Mouse (Mus musculus) heart, embryonic 12.5 days (tissue): ENCODE results near the gene Slc35e1. TPM values are rescaled to one million over a fixed set of nuclear protein-coding genes. Genes with fewer than 3 reads are reported as not detected.

Experiments
- ATAC-seq: fragments of 200-750 bp; cut with Nextera tagmentation; 2 replicates; pipeline ENCODE4 v1.8.0; 2017; ENCODE audit warnings: moderate TSS enrichment, moderate library complexity; ENCODE audit not compliant: insufficient number of reproducible peaks, low FRiP score
- H3K27ac ChIP-seq: fragments of 300-500 bp; sonication (generic); 2 replicates; pipeline ENCODE4 v1.5.1; 2016; ENCODE audit warnings: mild to moderate bottlenecking, moderate library complexity; ENCODE audit not compliant: poor library complexity, severe bottlenecking
- H3K27me3 ChIP-seq: fragments of 300-500 bp; sonication (generic); replicated peaks from 2 replicates; pipeline ENCODE4 v1.6.1; 2016; ENCODE audit warnings: mild to moderate bottlenecking, moderate library complexity
- H3K36me3 ChIP-seq: fragments of 300-500 bp; sonication (generic); 2 replicates; pipeline ENCODE4 v1.6.1; 2016; ENCODE audit warnings: mild to moderate bottlenecking, moderate library complexity
- H3K4me1 ChIP-seq: fragments of 300-500 bp; sonication (generic); replicated peaks from 2 replicates; pipeline ENCODE4 v1.6.1; 2016; ENCODE audit warnings: mild to moderate bottlenecking
- H3K4me2 ChIP-seq: fragments of 300-500 bp; sonication (generic); 2 replicates; pipeline ENCODE4 v1.6.1; 2016; ENCODE audit warnings: mild to moderate bottlenecking, moderate library complexity
- H3K4me3 ChIP-seq: fragments of 300-500 bp; sonication (generic); 2 replicates; pipeline ENCODE4 v1.5.1; 2016; ENCODE audit warnings: mild to moderate bottlenecking
- H3K9ac ChIP-seq: fragments of 300-500 bp; sonication (generic); 2 replicates; pipeline ENCODE4 v1.6.1; 2016; ENCODE audit warnings: mild to moderate bottlenecking, moderate library complexity
- H3K9me3 ChIP-seq: fragments of 300-500 bp; sonication (generic); replicated peaks from 2 replicates; pipeline ENCODE4 v1.6.1; 2016; ENCODE audit warnings: mild to moderate bottlenecking, moderate library complexity
- WGBS: fragments of 180-500 bp; shearing (Covaris S2); methylation state at CpG from one replicate; pipeline ENCODE4 v1.1.7; 2016; 5-methylcytosine and 5-hydroxymethylcytosine counted together
- polyA plus RNA-seq: library from polyadenylated mRNA; unstranded; fragments of >200 nt; fragmentation: Nextera tagmentation; extraction: Ambion mirVana; gene quantifications from 2 replicates; pipeline ENCODE4 v1.2.1, GENCODE M21; 2016

Slc35e1 gene
- polyA plus RNA-seq, 1 experiment from 2014 or later = 23.6 TPM

DNA sequence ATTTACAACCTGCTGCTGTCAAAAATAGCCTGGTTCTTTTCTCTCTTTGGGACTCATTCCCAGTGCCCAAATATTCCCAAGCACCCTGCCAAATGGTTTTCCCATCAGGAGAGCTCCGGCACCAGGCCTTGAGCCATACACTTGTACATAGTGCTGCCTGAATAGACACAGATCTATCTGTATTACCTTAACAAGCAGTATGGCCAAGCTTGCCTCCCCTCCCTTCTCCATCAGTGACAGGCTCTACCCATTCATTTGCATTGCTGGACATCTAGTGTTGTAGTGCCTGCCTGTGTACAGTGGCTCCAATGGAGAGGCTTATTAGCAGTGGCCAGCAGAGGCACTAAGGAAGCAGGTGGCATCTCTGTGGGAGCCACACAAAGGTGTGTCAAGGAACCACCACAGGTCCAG lies 8.1 kb upstream of the Slc35e1 start:
- Histone ChIP-seq H3K9me3 (no peaks in the 10 kb centered on the region), H3K9ac (no peak overlapping the region), H3K4me2 (no peak overlapping the region), H3K27ac (no peak overlapping the region; the same call in 1 of the 2 replicates), H3K4me1 (peaks cover 55% of the 10 kb centered on the region), H3K4me3 (no peak overlapping the region), H3K27me3 (no peaks in the 10 kb centered on the region), H3K36me3 (peaks cover 30% of the 10 kb centered on the region)
- WGBS = 94% methylated on average over 1 of the region's 1 CpGs
- ATAC-seq = no peak

DNA sequence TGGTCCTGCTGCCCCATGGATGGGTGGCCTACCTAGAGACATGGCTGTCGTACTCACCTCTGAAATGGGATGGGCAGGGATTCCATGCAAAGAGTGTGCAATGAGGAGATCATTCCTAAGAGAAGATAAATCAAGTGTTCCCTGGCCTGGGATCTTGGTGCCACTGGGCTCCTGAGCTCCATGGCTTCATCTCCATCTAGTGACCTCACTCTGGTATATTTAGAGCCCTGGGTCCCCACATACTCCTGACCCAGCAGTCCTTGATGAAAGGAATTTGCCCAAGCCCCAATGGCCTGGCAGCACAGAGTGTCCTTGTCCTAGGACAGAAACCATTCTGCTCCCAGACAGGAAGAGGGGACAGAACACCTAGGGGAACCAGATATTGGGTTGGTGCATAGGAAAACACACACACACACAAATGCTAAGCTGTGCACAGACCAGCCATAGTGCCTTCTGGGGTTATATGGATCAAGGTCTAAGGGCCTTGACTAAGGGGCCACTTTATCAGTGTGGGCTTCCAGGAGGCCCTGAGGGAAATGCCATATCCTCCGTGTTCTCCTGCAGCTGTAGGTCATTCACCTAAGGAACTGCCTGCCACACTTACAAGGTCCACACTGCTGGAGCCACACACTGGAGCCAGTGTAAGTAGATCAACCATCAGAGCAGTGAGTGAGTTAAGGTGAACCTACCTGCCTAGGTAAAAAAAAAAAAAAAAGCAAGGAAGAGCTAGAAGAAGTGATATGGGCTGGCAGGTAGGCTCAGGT lies 7.3 kb upstream of the Slc35e1 start:
- Histone ChIP-seq H3K27me3 (no peaks in the 10 kb centered on the region), H3K4me2 (no peak overlapping the region), H3K36me3 (peaks cover 38% of the 10 kb centered on the region), H3K4me3 (no peak overlapping the region), H3K27ac (peak overlapping the region; percentile 71), H3K9me3 (no peaks in the 10 kb centered on the region), H3K4me1 (peaks cover 48% of the 10 kb centered on the region), H3K9ac (no peak overlapping the region)
- ATAC-seq = no peak
- WGBS = 78% methylated on average over 2 of the region's 2 CpGs

DNA sequence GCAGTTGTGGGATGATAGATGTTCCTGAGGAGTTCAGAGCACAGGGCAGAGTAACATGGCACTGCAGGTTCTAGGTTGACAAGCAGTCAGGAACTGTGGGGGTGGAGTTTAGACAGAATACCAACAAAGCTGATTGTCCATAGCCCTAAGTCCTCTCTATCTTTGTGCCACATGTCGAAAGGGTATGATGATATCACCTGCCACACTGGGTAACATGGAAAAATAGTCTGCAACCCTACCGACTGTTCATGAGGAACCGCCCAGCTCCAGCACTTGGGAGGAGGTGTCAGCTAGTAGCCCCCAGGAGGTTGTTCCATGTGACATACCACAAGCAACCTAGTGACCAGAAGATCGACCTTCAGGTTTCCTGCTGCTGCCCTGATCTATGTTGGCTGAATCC lies 6.1 kb upstream of the Slc35e1 start:
- H3K4me2 ChIP-seq = no peak overlapping the region
- H3K27ac ChIP-seq = no peak overlapping the region
- ATAC-seq = no peak
- 73% methylated on average over 4 of the region's 4 CpGs for WGBS
- no peaks in the 10 kb centered on the region for H3K9me3 ChIP-seq
- H3K4me1 ChIP-seq = peaks cover 49% of the 10 kb centered on the region
- no peaks in the 10 kb centered on the region for H3K27me3 ChIP-seq
- H3K36me3 ChIP-seq = peaks cover 43% of the 10 kb centered on the region
- no peak overlapping the region for H3K9ac ChIP-seq
- no peak overlapping the region for H3K4me3 ChIP-seq

DNA sequence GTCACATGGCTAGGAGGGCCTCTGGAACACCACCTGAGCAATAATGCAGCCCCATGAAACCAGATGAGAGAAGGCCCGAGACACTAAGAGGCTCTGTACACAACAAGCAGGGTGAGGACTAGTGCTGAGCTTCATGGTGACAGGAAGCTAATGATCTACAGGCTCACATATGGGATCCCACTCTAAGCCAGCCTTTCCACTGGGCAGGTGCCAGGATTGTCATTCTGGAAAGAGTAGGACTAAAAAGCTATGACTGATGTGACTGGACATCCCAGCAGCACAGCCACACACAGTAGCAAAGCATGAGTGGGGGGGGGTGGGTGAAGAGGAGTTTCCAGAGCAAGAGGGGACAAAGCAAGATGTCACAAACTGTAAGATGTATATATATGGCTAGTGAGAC lies 5.5 kb upstream of the Slc35e1 start:
- H3K9me3 ChIP-seq = no peaks in the 10 kb centered on the region
- H3K4me2 ChIP-seq = no peak overlapping the region
- H3K27me3 ChIP-seq = no peaks in the 10 kb centered on the region
- no peak for ATAC-seq
- peaks cover 46% of the 10 kb centered on the region for H3K4me1 ChIP-seq
- H3K9ac ChIP-seq = no peak overlapping the region
- H3K36me3 ChIP-seq = peaks cover 42% of the 10 kb centered on the region
- H3K27ac ChIP-seq = no peak overlapping the region
- 81% methylated on average over 1 of the region's 1 CpGs for WGBS
- no peak overlapping the region for H3K4me3 ChIP-seq

DNA sequence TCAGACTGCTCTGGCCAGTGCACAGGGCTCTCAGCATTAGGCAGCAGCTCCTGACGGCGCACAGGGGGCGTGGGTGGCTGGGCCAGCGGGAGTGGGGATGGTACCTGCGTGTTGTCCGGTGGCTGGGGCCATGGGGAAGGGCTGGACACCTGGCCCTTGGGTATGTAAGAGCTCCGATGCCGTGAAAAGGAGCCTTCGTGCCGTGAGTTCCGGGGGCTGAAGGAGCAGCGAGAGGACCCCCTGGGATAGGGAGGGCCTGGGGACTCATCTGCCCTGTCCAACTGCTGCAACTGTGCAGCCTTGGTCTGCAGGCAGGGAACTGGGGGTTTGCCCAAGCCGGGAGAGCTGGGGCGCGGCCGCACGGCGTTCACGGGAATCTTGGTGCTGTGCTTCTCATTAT lies 3.8 kb upstream of the Slc35e1 start:
- H3K4me2 ChIP-seq = no peak overlapping the region
- H3K4me1 ChIP-seq = peaks cover 41% of the 10 kb centered on the region
- H3K9me3 ChIP-seq = no peaks in the 10 kb centered on the region
- no peak for ATAC-seq
- H3K27ac ChIP-seq = no peak overlapping the region
- no peak overlapping the region for H3K9ac ChIP-seq
- H3K36me3 ChIP-seq = peaks cover 38% of the 10 kb centered on the region
- no peaks in the 10 kb centered on the region for H3K27me3 ChIP-seq
- no peak overlapping the region for H3K4me3 ChIP-seq
- WGBS = 90% methylated on average over 19 of the region's 19 CpGs

DNA sequence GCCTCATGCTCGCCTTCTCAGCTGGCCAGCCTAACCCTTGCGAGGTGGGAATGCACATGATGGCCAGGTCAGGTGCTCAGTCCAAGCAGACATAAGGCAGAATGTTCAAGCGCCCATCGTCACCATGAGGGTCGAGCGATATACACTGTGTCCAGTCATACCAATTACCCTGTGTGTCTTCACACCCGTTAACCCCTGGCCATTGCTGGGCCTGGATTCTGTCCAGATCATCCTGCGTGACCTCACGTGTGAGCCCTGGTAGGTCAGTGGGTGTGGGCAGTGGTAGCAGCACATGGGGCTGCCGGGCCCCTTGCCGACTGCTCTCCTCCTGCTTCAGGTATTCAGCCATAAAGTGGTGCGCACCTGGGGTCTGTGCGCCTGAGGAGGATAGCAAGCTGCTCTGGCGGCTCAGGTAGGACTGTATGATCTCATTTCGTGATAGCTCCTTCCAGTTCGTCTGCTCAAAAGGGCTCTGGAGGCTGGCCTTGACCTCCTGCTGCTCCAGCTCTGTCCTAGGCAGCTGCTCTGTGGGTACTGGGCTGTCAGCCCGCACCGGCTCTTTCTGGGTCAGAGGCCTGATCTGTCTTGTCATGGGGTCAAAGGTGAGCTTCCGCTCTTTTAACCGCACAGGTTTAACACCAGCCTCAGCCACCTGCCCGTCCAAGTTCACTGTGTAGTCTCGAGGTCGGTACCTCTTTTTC lies 3.1 kb upstream of the Slc35e1 start:
- no peak overlapping the region for H3K4me2 ChIP-seq
- ATAC-seq = no peak
- H3K4me1 ChIP-seq = peaks cover 43% of the 10 kb centered on the region
- peaks cover 38% of the 10 kb centered on the region for H3K36me3 ChIP-seq
- no peak overlapping the region for H3K9ac ChIP-seq
- no peak overlapping the region for H3K4me3 ChIP-seq
- 91% methylated on average over 23 of the region's 23 CpGs for WGBS
- no peaks in the 10 kb centered on the region for H3K9me3 ChIP-seq
- no peaks in the 10 kb centered on the region for H3K27me3 ChIP-seq
- no peak overlapping the region for H3K27ac ChIP-seq

DNA sequence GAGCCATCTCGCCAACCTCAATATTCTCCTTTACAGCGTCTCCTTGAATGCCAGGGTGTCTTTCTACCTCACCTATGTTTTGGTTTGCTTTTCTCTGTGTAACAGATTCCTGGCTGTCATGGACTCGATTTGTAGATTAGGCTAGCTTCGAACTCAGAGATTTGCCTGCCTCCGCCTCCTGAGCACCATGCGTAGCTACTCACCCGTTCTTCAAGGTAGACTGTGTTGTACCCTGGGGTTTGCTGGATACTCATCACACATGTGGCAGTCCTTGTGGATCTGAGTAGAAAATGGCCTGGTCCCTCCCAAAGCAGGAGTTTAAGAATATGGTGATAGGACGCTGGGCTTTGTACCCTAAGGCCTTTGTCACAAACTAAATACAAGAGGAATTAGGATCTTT lies 967 bp upstream of the Slc35e1 start:
- 11% methylated on average over 8 of the region's 8 CpGs for WGBS
- Histone ChIP-seq H3K36me3 (peaks cover 38% of the 10 kb centered on the region), H3K9ac (peak overlapping the region; percentile 73), H3K4me1 (peaks cover 25% of the 10 kb centered on the region), H3K9me3 (no peaks in the 10 kb centered on the region), H3K27ac (peak overlapping the region; percentile 38; the same call in 1 of the 2 replicates), H3K4me2 (peak overlapping the region; percentile 77), H3K4me3 (peak overlapping the region; percentile 96), H3K27me3 (no peaks in the 10 kb centered on the region)
- ATAC-seq = no peak

DNA sequence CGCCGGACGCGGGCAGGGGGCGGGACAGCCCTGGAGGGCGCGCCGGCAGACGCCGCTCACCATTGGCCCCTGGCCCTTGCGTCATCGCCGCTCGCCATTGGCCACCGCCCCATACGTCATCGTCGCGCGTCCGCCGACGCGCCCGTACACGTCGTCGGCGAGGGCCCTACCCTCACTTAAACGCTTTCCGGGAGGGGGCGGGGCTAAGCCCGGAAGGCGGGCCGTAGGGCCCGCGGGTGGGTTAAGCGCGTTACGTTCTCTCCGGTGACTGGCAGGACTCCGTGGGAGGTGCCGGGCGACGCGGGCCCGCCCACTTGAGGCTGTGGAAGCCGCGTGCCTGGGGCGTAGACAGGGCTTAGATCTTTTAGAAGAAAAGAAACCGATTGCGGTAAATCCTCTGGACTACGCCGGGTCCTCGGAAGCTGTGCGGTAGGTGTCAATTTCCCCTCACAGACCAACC lies 238 bp upstream of the Slc35e1 start:
- Histone ChIP-seq H3K4me3 (peak overlapping the region; percentile 96), H3K27me3 (no peaks in the 10 kb centered on the region), H3K36me3 (peaks cover 44% of the 10 kb centered on the region), H3K9me3 (no peaks in the 10 kb centered on the region), H3K27ac (peak overlapping the region; percentile 38; the same call in 1 of the 2 replicates), H3K4me1 (peaks cover 25% of the 10 kb centered on the region), H3K4me2 (peak overlapping the region; percentile 77), H3K9ac (peak overlapping the region; percentile 93)
- ATAC-seq = peak; percentile 98
- WGBS = under 1% methylated on average over 54 of the region's 56 CpGs

DNA sequence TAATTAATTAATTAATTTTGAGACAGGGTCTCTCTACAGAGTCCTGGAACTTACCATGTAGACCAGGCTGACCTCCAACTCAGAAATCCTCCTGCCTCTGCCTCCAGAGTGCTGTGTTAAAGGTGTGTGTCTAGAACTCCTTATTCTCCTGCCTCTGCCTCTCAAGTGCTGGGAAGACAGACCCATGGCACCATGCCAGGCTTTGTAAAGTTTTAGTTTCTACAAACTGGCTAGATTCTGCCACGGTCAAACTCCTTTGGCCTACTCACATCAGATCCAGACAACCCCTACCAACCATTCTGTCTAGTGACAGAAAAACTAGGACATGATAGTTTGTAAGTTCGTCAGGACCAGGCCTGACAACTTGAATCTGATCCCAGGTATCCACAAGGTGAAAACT lies 1.4 kb downstream of the Slc35e1 start:
- peak overlapping the region; percentile 77 for H3K4me2 ChIP-seq
- peak overlapping the region; percentile 93; the same call in 1 of the 2 replicates for H3K9ac ChIP-seq

DNA sequence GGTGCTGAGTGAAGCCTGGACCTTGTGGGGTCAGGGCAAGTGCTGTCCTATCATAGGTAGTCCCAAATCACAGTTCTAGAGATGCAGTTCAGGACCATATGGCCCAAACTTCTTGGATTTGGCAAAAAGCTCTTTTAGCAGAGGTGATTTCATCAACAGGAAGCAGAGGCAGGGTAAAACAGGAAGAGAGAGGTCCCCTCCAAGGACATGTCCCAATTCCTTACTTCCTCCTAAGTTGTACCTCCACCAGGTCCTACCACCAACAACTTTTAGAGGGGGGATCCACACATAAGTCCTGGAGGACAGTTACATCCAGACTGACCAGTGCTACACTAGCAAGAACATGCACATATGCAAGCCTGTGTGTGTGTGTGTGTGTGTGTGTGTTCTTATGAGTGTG lies 5.4 kb downstream of the Slc35e1 start:
- ATAC-seq = no peak
- Histone ChIP-seq H3K9ac (no peak overlapping the region), H3K36me3 (peaks cover 67% of the 10 kb centered on the region), H3K4me1 (peaks cover 16% of the 10 kb centered on the region), H3K9me3 (no peaks in the 10 kb centered on the region), H3K27ac (no peak overlapping the region), H3K4me2 (no peak overlapping the region), H3K4me3 (no peak overlapping the region), H3K27me3 (no peaks in the 10 kb centered on the region)

More for the DNA sequence above, 1.4 kb downstream of the Slc35e1 start:
- ATAC-seq = no peak
- no peaks in the 10 kb centered on the region for H3K9me3 ChIP-seq
- peaks cover 48% of the 10 kb centered on the region for H3K36me3 ChIP-seq
- peak overlapping the region; percentile 96 for H3K4me3 ChIP-seq
- H3K27ac ChIP-seq = no peak overlapping the region
- 89% methylated on average over 2 of the region's 2 CpGs for WGBS
- peaks cover 28% of the 10 kb centered on the region for H3K4me1 ChIP-seq
- H3K27me3 ChIP-seq = no peaks in the 10 kb centered on the region

DNA sequence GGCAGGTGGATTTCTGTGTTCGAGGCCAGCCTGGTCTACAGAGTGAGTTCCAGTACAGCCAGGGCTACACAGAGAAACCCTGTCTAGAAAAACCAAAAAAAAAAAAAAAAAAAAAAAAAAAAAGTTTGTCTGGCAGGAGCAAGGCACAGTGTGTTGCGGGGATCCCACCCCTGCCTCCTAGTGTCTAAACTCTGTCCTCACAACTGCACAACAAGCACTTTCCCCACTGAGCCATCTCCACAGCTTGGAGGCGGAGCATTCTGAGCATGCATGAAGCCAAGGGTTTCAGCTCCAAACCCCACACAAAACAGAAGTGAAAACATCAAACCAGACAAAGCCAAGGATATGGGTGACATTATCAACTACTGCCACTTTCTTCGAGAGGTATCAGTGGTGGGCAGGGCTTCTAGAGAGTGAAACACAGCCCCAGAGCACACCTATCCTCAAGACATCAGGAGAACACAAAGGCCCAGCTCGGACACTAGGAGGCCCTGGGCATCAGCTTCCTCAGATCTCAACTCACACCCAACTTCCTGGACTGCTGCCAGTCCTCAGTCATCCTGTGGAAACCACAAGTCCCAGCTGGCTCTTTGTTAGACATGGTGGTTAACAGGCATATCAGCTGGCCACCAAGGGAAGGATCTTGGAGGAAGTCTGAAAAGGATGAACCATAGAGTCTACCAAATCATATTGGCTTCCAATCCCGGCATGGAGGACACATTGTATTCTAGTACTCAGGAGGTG lies 6.8 kb downstream of the Slc35e1 start:
- peaks cover 76% of the 10 kb centered on the region for H3K36me3 ChIP-seq
- no peaks in the 10 kb centered on the region for H3K27me3 ChIP-seq
- H3K9ac ChIP-seq = no peak overlapping the region
- ATAC-seq = no peak
- no peaks in the 10 kb centered on the region for H3K9me3 ChIP-seq
- no peak overlapping the region for H3K4me2 ChIP-seq
- H3K27ac ChIP-seq = no peak overlapping the region
- no peak overlapping the region for H3K4me3 ChIP-seq
- peaks cover 5% of the 10 kb centered on the region; the same call in 1 of the 2 replicates for H3K4me1 ChIP-seq
- WGBS = 78% methylated on average over 6 of the region's 6 CpGs
